Mouse (Mus musculus): Measurements from ENCODE around the gene Spns2.

- TF ChIP-seq SMC3 (IDR thresholded peaks at IDR 0.05; ENCODE audit: low read depth, low read length) = no peak
- no peak for TF ChIP-seq CTCF (conservative IDR thresholded peaks at IDR 0.05 in 1 of 2, IDR thresholded peaks at IDR 0.05 in 1 of 2; ENCODE audit: low read depth in 2 of 2, low read length in 2 of 2)
- TF ChIP-seq ZC3H11A (IDR thresholded peaks at IDR 0.05; ENCODE audit: low read depth, low read length) = no peak
- TF ChIP-seq ETS1 (conservative IDR thresholded peaks at IDR 0.05; ENCODE audit: low read depth, low read length) = no peak
- no peak for TF ChIP-seq MXI1 (IDR thresholded peaks at IDR 0.05; ENCODE audit: low read depth, low read length)
- TF ChIP-seq GABPA (IDR thresholded peaks at IDR 0.05; ENCODE audit: insufficient replicate concordance, low read depth, low read length) = no peak
- no peak for TF ChIP-seq BHLHE40 (IDR thresholded peaks at IDR 0.05; ENCODE audit: low read depth, low read length)
- TF ChIP-seq UBTF (IDR thresholded peaks at IDR 0.05; ENCODE audit: low read depth, low read length) = no peak
- TF ChIP-seq CHD1 (IDR thresholded peaks at IDR 0.05; ENCODE audit: low read depth, low read length) = no peak
These were observed 2.5 kb downstream of the Spns2 start for GRCm38 (mm10) chr11:72487171-72487570.

Measured in CH12.LX (cell line).